In the genomic region with DNA sequence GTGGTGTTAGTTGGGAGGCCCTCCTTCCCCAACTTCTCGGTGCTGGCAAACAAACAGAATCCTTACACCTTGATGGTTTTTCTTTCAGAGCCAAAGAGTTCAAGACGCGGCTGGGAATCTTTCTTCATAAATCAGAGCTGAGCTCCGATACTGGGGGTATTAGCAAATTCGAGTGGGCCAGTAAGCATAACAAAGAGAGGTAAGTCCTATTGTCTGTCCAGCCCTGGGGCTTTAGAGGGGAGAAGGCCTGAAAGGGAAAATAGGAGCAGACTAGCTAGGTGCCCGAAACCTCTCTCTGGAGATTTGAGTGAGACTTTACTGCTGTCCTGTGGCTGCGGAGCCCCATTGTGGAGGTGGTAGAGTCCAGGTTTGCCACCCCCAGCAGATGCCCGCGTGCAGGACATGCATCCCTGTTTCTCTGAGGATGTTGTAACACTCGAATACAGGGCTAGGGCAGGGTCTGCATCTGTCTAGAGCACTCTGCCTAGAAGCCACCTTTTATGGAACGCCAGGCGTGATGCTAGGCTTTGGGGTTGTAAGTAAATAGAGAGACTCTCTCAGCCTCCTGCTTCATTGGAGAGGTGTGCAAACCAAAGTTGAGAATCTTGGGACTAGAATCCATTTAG, we compare ENCODE assay signal across 7 mouse cellular contexts. TPM values are rescaled to one million over a fixed set of nuclear protein-coding genes. Genes with fewer than 3 reads are reported as not detected.
DNase-seq lines count a peak whose midpoint lies in the region; ATAC-seq and TF ChIP-seq lines count a peak whose summit lies in the region.

No protein-coding gene starts in this region.

- ATAC-seq in lung, postnatal 0 days: no peak
- ATAC-seq in stomach, embryonic 14.5 days (ENCODE audit: insufficient number of reproducible peaks, insufficient read depth, low FRiP score, low read depth): no peak

- H3K27me3 ChIP-seq in lung, postnatal 0 days (replicated peaks; ENCODE audit: insufficient read depth, low read length): no peaks in the 10 kb centered on the region; the same call in 1 of the 2 replicates
- peaks cover 58% of the 10 kb centered on the region for H3K27me3 ChIP-seq in forebrain, embryonic 10.5 days (ENCODE audit: poor library complexity, severe bottlenecking)
- H3K27me3 ChIP-seq in limb, embryonic 10.5 days (ENCODE audit: low read depth, poor library complexity, severe bottlenecking): peaks cover 63% of the 10 kb centered on the region
- H3K27me3 ChIP-seq in stomach, embryonic 14.5 days (ENCODE audit: control insufficient read depth, insufficient read depth, low read length): peaks cover 13% of the 10 kb centered on the region; the same call in 1 of the 2 replicates

- H3K9ac ChIP-seq in lung, postnatal 0 days (replicated peaks; ENCODE audit: low read depth): no peak overlapping the region
- H3K9ac ChIP-seq in stomach, embryonic 14.5 days (replicated peaks; ENCODE audit: low read depth, low read length): no peak overlapping the region

- H3K4me2 ChIP-seq in lung, postnatal 0 days (replicated peaks; ENCODE audit: low read depth, low read length): peak overlapping the region; percentile 59
- H3K4me2 ChIP-seq in stomach, embryonic 14.5 days (replicated peaks; ENCODE audit: low read depth, low read length): peak overlapping the region; percentile 70

- H3K9me3 ChIP-seq in lung, postnatal 0 days (ENCODE audit: low read length): no peaks in the 10 kb centered on the region
- H3K9me3 ChIP-seq in forebrain, embryonic 10.5 days: no peaks in the 10 kb centered on the region
- no peaks in the 10 kb centered on the region for H3K9me3 ChIP-seq in limb, embryonic 10.5 days (replicated peaks)
- no peaks in the 10 kb centered on the region for H3K9me3 ChIP-seq in stomach, embryonic 14.5 days (ENCODE audit: control insufficient read depth, low read depth, low read length)

- WGBS in lung, postnatal 0 days: 47% methylated on average over 12 of the region's 12 CpGs
- WGBS in forebrain, embryonic 10.5 days: 21% methylated on average over 12 of the region's 12 CpGs
- 31% methylated on average over 12 of the region's 12 CpGs for WGBS in limb, embryonic 10.5 days
- 40% methylated on average over 12 of the region's 12 CpGs for WGBS in stomach, embryonic 14.5 days

- DNase-seq in lung, postnatal 0 days (ENCODE audit: low spot score): no peak
- no peak for DNase-seq in lung, postnatal 14 days
- no peak for DNase-seq in forebrain, embryonic 10.5 days (ENCODE audit: extremely low spot score, low spot score)
- DNase-seq in limb, embryonic 10.5 days (ENCODE audit: low spot score): no peak
- no peak for DNase-seq in left cerebral cortex, postnatal 10 days (ENCODE audit: extremely low spot score in 1 of 2, low spot score in 2 of 2)
- no peak for DNase-seq in right cerebral cortex, postnatal 14 days

- TF ChIP-seq EP300 in lung, postnatal 0 days (IDR thresholded peaks at IDR 0.05): no peak

- peak overlapping the region; percentile 32; the same call in 1 of the 2 replicates for H3K4me3 ChIP-seq in lung, postnatal 0 days (ENCODE audit: low read depth, low read length)
- H3K4me3 ChIP-seq in forebrain, embryonic 10.5 days: peak overlapping the region; percentile 60
- H3K4me3 ChIP-seq in limb, embryonic 10.5 days: peak overlapping the region; percentile 53
- peak overlapping the region; percentile 31 for H3K4me3 ChIP-seq in stomach, embryonic 14.5 days (ENCODE audit: low read depth, low read length)

- peaks cover 6% of the 10 kb centered on the region; the same call in 1 of the 2 replicates for H3K4me1 ChIP-seq in lung, postnatal 0 days (ENCODE audit: insufficient read depth, low read depth, low read length)
- H3K4me1 ChIP-seq in forebrain, embryonic 10.5 days: peaks cover 72% of the 10 kb centered on the region
- H3K4me1 ChIP-seq in limb, embryonic 10.5 days: peaks cover 33% of the 10 kb centered on the region
- H3K4me1 ChIP-seq in stomach, embryonic 14.5 days (ENCODE audit: control insufficient read depth, insufficient read depth, low read length): no peaks in the 10 kb centered on the region

- no peak overlapping the region for H3K27ac ChIP-seq in lung, postnatal 0 days (ENCODE audit: low read length)
- peak overlapping the region; percentile 75 for H3K27ac ChIP-seq in forebrain, embryonic 10.5 days
- peak overlapping the region; percentile 62; the same call in 1 of the 2 replicates for H3K27ac ChIP-seq in limb, embryonic 10.5 days
- no peak overlapping the region for H3K27ac ChIP-seq in stomach, embryonic 14.5 days (ENCODE audit: low read length)

- no peaks in the 10 kb centered on the region for H3K36me3 ChIP-seq in lung, postnatal 0 days (ENCODE audit: insufficient read depth, low read length)
- H3K36me3 ChIP-seq in forebrain, embryonic 10.5 days (replicated peaks): peaks cover 20% of the 10 kb centered on the region
- 0 out of 2 replicates have a peak, but pooled peaks cover 5% of the 10 kb centered on the region for H3K36me3 ChIP-seq in limb, embryonic 10.5 days
- no peaks in the 10 kb centered on the region for H3K36me3 ChIP-seq in stomach, embryonic 14.5 days (ENCODE audit: control insufficient read depth, insufficient read depth, low read length)

- intact Hi-C loops in left cerebral cortex, postnatal 10 days (cut with DNase I): loop anchor here (5.0 kb wide), 1 partner anchor 64 kb away; no protein-coding TSS in a partner anchor

- TF ChIP-seq CTCF in lung, postnatal 0 days (IDR thresholded peaks at IDR 0.05): no peak

RNA-seq across cellular contexts. Expression of a gene that starts 0.7 kb away (rescaled TPM):
- polyA plus RNA-seq in lung, postnatal 0 days (2015; fragmentation: Nextera tagmentation; extraction: Ambion mirVana): 3.8 and 8.4 TPM in 2 replicates
- polyA plus RNA-seq in forebrain, embryonic 10.5 days (2016; fragmentation: Nextera tagmentation; extraction: Ambion mirVana): 26.2 and 31.0 TPM in 2 replicates
- 3.1 and 6.0 TPM in 2 replicates for polyA plus RNA-seq in limb, embryonic 10.5 days (2016; fragmentation: Nextera tagmentation; extraction: Ambion mirVana)
- polyA plus RNA-seq in stomach, embryonic 14.5 days (2014; fragmentation: Nextera tagmentation; extraction: Ambion mirVana): 2.4 TPM in 2 replicates
- total RNA-seq in left cerebral cortex, postnatal 10 days (2021): 1 to 10 TPM; 5.5 to 6.2 TPM

RNA-seq across cellular contexts. Expression of a gene that starts 8.3 kb away (rescaled TPM):
- 13.1 and 16.6 TPM in 2 replicates for polyA plus RNA-seq in lung, postnatal 0 days (2015; fragmentation: Nextera tagmentation; extraction: Ambion mirVana)
- 7.4 and 7.7 TPM in 2 replicates for polyA plus RNA-seq in forebrain, embryonic 10.5 days (2016; fragmentation: Nextera tagmentation; extraction: Ambion mirVana)
- polyA plus RNA-seq in limb, embryonic 10.5 days (2016; fragmentation: Nextera tagmentation; extraction: Ambion mirVana): 4.0 and 8.2 TPM in 2 replicates
- 9.2 and 11.1 TPM in 2 replicates for polyA plus RNA-seq in stomach, embryonic 14.5 days (2014; fragmentation: Nextera tagmentation; extraction: Ambion mirVana)
- total RNA-seq in left cerebral cortex, postnatal 10 days (2021): 10 to 100 TPM; 13.2 to 13.5 TPM

Comparison
In these comparisons a context has a peak if more than half of its experiments do, and no peak if none do; other contexts are left out.
1. H3K27ac ChIP-seq: peak in forebrain, embryonic 10.5 days (single experiment) and limb, embryonic 10.5 days (single experiment); none in lung, postnatal 0 days (single experiment) and stomach, embryonic 14.5 days (single experiment).
2. Peak in every context shown above with its lines, with median percentiles within 50 percentile points of each other: H3K4me3 ChIP-seq.